Mouse (Mus musculus) limb, embryonic 15.5 days (tissue): ENCODE measurements at regions not wholly inside any gene's neighbourhood (a gene's known extent, or its start where the extent isn't known, plus 50 kb on each side); places are given as distances from the start of the nearest gene placed in this dataset.

Experiments
- ATAC-seq: fragments of 200-750 bp; cut with Nextera tagmentation; 2 replicates; pipeline ENCODE4 v1.8.0; 2017; ENCODE audit warnings: low read depth, moderate TSS enrichment; ENCODE audit not compliant: insufficient number of reproducible peaks, low FRiP score, low TSS enrichment
- H3K27ac ChIP-seq: fragments of 300-500 bp; sonication (generic); 2 replicates; pipeline ENCODE4 v1.5.1; 2015; ENCODE audit warnings: moderate library complexity, mild to moderate bottlenecking, inconsistent platforms
- H3K27me3 ChIP-seq: fragments of 300-500 bp; sonication (generic); 2 replicates; pipeline ENCODE4 v1.6.1; 2015; ENCODE audit warnings: inconsistent platforms
- H3K36me3 ChIP-seq: fragments of 300-500 bp; sonication (generic); 2 replicates; pipeline ENCODE4 v1.6.1; 2015; ENCODE audit warnings: inconsistent platforms
- H3K4me1 ChIP-seq: fragments of 300-500 bp; sonication (generic); 2 replicates; pipeline ENCODE4 v1.6.1; 2015; ENCODE audit warnings: inconsistent platforms
- H3K4me2 ChIP-seq: fragments of 300-500 bp; sonication (generic); 2 replicates; pipeline ENCODE4 v1.6.1; 2015; ENCODE audit warnings: mild to moderate bottlenecking, inconsistent platforms
- H3K4me3 ChIP-seq: fragments of 300-500 bp; sonication (generic); 2 replicates; pipeline ENCODE4 v1.5.1; 2015; ENCODE audit warnings: mild to moderate bottlenecking, inconsistent platforms
- H3K9ac ChIP-seq: fragments of 300-500 bp; sonication (generic); 2 replicates; pipeline ENCODE4 v1.6.1; 2015; ENCODE audit warnings: inconsistent platforms
- H3K9me3 ChIP-seq: fragments of 300-500 bp; sonication (generic); 2 replicates; pipeline ENCODE4 v1.6.1; 2016; ENCODE audit warnings: inconsistent platforms
- WGBS: fragments of 180-500 bp; shearing (Covaris S2); methylation state at CpG from one replicate; pipeline ENCODE4 v1.1.7; 2015; 5-methylcytosine and 5-hydroxymethylcytosine counted together

- Histone ChIP-seq H3K4me2 (no peak overlapping the region), H3K36me3 (no peaks in the 10 kb centered on the region), H3K9ac (no peak overlapping the region), H3K4me1 (peaks cover 6% of the 10 kb centered on the region; the same call in 1 of the 2 replicates), H3K4me3 (no peak overlapping the region), H3K27me3 (no peaks in the 10 kb centered on the region), H3K27ac (no peak overlapping the region), H3K9me3 (no peaks in the 10 kb centered on the region)
- no peak for ATAC-seq
- 80% methylated on average over 3 of the region's 3 CpGs for WGBS
These were observed 116.5 kb upstream of the Tgfbr2 start for GRCm38 (mm10) chr9:116291624-116292023.

DNA sequence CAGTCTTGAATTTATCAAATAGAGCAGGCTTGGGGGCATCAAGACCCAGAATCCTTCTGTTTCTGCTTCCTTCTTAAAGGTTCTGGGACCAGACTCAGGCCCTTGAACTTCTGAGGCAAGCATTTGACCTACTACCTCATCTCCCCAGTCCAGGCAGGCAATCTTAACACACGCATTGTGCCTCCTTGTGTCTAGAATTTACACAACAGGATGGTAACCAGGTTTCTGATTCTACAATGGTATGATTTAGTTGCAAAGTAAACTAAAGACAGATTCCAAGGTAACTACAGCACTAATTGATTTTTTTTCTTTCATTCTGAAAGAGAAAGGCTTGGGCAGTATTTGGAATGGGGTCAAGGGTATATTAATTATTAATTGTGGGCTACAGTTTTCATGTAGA is 115.7 kb upstream of the Tgfbr2 start:
- WGBS: 91% methylated on average over 1 of the region's 1 CpGs
- ATAC-seq: no peak
- Histone ChIP-seq H3K27ac (no peak overlapping the region), H3K9ac (no peak overlapping the region), H3K9me3 (no peaks in the 10 kb centered on the region), H3K4me3 (no peak overlapping the region), H3K4me1 (peaks cover 6% of the 10 kb centered on the region; the same call in 1 of the 2 replicates), H3K27me3 (no peaks in the 10 kb centered on the region), H3K4me2 (no peak overlapping the region), H3K36me3 (no peaks in the 10 kb centered on the region)

DNA sequence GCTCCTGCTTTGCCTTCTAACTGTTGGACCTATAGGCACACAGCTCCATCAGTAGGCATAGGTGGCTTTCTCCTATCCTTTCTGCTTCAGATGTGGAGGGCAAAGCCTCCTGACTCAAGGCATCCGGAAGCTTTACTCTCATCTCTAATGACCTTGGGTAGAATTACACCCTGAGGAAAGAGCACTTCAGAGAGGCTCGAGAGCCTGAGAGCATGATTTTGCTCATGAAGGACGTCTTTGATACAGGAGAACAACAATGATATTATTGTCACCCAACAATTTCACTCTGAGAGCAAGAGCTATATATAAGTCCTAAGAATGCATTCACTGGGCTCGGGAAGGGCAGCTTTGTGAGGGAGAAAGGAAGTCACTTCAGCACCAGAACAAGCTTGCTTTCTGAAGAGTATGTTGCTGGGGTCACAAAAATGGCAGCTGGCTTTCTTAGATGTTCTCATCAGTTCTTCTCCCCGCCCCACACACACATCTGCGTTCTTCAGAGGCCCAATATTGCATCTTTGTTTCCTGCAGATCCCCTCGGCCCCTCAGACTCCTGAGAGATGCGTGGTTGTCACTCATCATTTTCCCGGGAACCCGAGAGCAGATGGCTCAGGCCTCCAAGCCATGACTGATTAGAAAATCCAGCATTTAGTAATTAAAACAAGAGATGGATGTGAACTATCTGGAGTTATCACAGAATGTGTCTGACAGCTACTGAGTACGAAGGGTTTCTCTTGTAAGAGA is 110.7 kb upstream of the Tgfbr2 start:
- Histone ChIP-seq H3K4me2 (no peak overlapping the region), H3K9me3 (no peaks in the 10 kb centered on the region), H3K4me1 (no peaks in the 10 kb centered on the region), H3K36me3 (no peaks in the 10 kb centered on the region), H3K4me3 (no peak overlapping the region), H3K27ac (no peak overlapping the region), H3K27me3 (no peaks in the 10 kb centered on the region), H3K9ac (no peak overlapping the region)
- WGBS: 67% methylated on average over 11 of the region's 11 CpGs
- ATAC-seq: no peak

GRCm38 (mm10) chr9:116283790-116284526 is 108.8 kb upstream of the Tgfbr2 start:
- no peaks in the 10 kb centered on the region for H3K9me3 ChIP-seq
- H3K4me3 ChIP-seq: no peak overlapping the region
- H3K9ac ChIP-seq: no peak overlapping the region
- H3K27me3 ChIP-seq: no peaks in the 10 kb centered on the region
- no peak overlapping the region for H3K4me2 ChIP-seq
- 81% methylated on average over 1 of the region's 1 CpGs for WGBS
- ATAC-seq: no peak
- no peaks in the 10 kb centered on the region for H3K36me3 ChIP-seq
- no peaks in the 10 kb centered on the region for H3K4me1 ChIP-seq
- no peak overlapping the region for H3K27ac ChIP-seq

DNA sequence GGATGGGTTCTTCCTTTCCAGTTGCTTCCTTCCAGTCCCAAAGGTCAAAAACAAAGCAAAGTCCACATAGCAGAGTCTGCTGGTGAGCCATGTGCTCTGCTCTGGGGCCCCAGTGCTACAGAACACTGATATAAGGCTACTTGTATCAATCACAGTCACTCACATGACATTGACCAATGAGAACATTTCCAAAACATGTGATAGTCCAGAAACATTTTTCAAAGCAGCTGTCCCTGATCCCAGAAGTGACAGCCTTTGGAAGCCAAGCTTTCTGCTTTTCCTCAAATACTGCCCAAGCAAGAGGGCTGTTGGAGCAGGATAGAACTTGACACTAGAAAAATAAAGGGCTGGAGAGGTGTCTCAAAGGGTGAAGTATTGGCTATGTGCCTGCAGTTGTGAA is 106.5 kb upstream of the Tgfbr2 start:
- no peak overlapping the region for H3K27ac ChIP-seq
- no peaks in the 10 kb centered on the region for H3K9me3 ChIP-seq
- H3K4me2 ChIP-seq: no peak overlapping the region
- no peaks in the 10 kb centered on the region for H3K27me3 ChIP-seq
- no peaks in the 10 kb centered on the region for H3K4me1 ChIP-seq
- H3K9ac ChIP-seq: no peak overlapping the region
- ATAC-seq: no peak
- no peaks in the 10 kb centered on the region for H3K36me3 ChIP-seq
- no peak overlapping the region for H3K4me3 ChIP-seq

- Histone ChIP-seq H3K36me3 (no peaks in the 10 kb centered on the region), H3K4me1 (no peaks in the 10 kb centered on the region), H3K27ac (no peak overlapping the region), H3K9ac (no peak overlapping the region), H3K4me3 (no peak overlapping the region), H3K4me2 (no peak overlapping the region), H3K27me3 (no peaks in the 10 kb centered on the region), H3K9me3 (no peaks in the 10 kb centered on the region)
- WGBS: 91% methylated on average over 5 of the region's 5 CpGs
- ATAC-seq: no peak
These were observed 105.0 kb upstream of the Tgfbr2 start for GRCm38 (mm10) chr9:116280146-116280545.

- 84% methylated on average over 8 of the region's 8 CpGs for WGBS
- no peaks in the 10 kb centered on the region for H3K36me3 ChIP-seq
- no peaks in the 10 kb centered on the region for H3K27me3 ChIP-seq
- no peak overlapping the region for H3K4me2 ChIP-seq
- no peak overlapping the region for H3K4me3 ChIP-seq
- H3K27ac ChIP-seq: no peak overlapping the region
- H3K9me3 ChIP-seq: no peaks in the 10 kb centered on the region
- H3K4me1 ChIP-seq: no peaks in the 10 kb centered on the region
- ATAC-seq: no peak
- no peak overlapping the region for H3K9ac ChIP-seq
These were observed 103.7 kb upstream of the Tgfbr2 start for GRCm38 (mm10) chr9:116278862-116279261.

- H3K27ac ChIP-seq: no peak overlapping the region
- H3K9me3 ChIP-seq: no peaks in the 10 kb centered on the region
- no peak for ATAC-seq
- H3K36me3 ChIP-seq: no peaks in the 10 kb centered on the region
- WGBS: 79% methylated on average over 3 of the region's 3 CpGs
- H3K27me3 ChIP-seq: no peaks in the 10 kb centered on the region
- peaks cover 5% of the 10 kb centered on the region; the same call in 1 of the 2 replicates for H3K4me1 ChIP-seq
- H3K4me2 ChIP-seq: no peak overlapping the region
- H3K4me3 ChIP-seq: no peak overlapping the region
- H3K9ac ChIP-seq: no peak overlapping the region
These were observed 102.6 kb upstream of the Tgfbr2 start for GRCm38 (mm10) chr9:116277736-116278135.

- no peak for ATAC-seq
- Histone ChIP-seq H3K9me3 (no peaks in the 10 kb centered on the region), H3K4me3 (no peak overlapping the region), H3K4me1 (peaks cover 5% of the 10 kb centered on the region; the same call in 1 of the 2 replicates), H3K4me2 (no peak overlapping the region), H3K27me3 (no peaks in the 10 kb centered on the region), H3K27ac (no peak overlapping the region), H3K9ac (no peak overlapping the region), H3K36me3 (no peaks in the 10 kb centered on the region)
- 60% methylated on average over 2 of the region's 2 CpGs for WGBS
These were observed 101.0 kb upstream of the Tgfbr2 start for GRCm38 (mm10) chr9:116276141-116276540.

DNA sequence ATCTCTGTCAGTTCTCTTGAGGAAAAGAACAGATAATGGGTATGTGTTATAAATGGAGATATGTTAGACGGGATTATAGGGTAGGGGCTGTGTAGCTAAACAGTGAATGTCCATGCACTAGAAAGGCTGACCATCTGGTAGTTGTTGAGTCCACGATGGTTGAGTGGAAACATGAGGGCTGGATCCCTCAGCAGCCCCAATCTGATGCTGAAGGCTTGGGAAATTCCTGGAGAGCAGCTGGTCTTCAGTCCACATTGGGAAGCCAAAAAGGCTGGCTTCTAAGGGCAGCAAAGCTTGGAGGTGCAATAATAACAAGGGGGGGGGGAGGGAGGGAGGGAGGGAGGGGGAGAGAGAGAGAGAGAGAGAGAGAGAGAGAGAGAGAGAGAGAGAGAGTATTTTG is 97.3 kb upstream of the Tgfbr2 start:
- Histone ChIP-seq H3K27me3 (no peaks in the 10 kb centered on the region), H3K9ac (no peak overlapping the region), H3K9me3 (no peaks in the 10 kb centered on the region), H3K27ac (no peak overlapping the region), H3K4me2 (no peak overlapping the region), H3K36me3 (no peaks in the 10 kb centered on the region), H3K4me3 (no peak overlapping the region), H3K4me1 (peaks cover 14% of the 10 kb centered on the region; the same call in 1 of the 2 replicates)
- WGBS: 54% methylated on average over 2 of the region's 2 CpGs
- no peak for ATAC-seq

DNA sequence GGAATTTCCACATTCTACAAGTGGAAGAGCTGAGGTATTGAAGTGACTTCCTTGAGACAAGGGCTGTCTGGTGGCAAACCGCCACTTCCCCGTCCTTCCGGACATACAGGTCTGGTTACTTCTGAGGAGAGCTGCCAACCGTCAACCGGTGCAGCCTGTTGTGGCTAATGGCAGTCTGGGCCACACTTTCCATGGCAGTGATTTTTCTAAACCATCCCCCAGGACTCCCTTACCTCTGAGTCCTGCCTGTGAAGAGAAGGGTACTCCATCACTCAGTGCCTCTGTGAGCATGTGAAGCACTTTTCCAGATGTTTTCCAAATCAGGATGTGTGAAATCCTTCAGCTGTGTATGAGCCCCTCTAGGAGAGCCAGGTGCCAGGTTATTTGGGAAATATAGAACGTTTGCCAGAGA is 95.3 kb upstream of the Tgfbr2 start:
- H3K9me3 ChIP-seq: no peaks in the 10 kb centered on the region
- no peak overlapping the region for H3K4me3 ChIP-seq
- WGBS: 34% methylated on average over 6 of the region's 6 CpGs
- no peak overlapping the region for H3K9ac ChIP-seq
- peak overlapping the region; percentile 63 for H3K27ac ChIP-seq
- H3K27me3 ChIP-seq: no peaks in the 10 kb centered on the region
- ATAC-seq: peak; percentile 57
- peaks cover 14% of the 10 kb centered on the region; the same call in 1 of the 2 replicates for H3K4me1 ChIP-seq
- H3K36me3 ChIP-seq: no peaks in the 10 kb centered on the region
- H3K4me2 ChIP-seq: no peak overlapping the region

DNA sequence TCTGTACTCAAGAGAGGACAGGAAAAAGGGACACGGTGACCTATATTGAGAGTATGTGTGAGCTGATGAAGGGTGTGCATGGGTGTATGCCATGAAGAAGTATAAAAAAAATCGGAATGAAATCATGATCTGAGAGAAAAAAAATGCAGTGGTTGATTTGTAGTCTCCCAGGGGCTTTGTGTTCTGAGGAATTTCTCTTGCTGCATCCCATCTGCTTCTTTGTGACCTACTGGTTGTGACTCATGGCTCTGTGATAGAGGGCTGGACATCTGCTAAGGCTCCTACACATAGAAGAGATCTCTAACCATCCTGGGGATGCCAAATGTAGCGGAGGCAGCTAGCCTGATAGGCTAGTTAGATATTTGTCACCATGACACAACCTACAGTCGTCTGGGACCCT is 92.3 kb upstream of the Tgfbr2 start:
- no peaks in the 10 kb centered on the region for H3K9me3 ChIP-seq
- no peak overlapping the region for H3K9ac ChIP-seq
- no peaks in the 10 kb centered on the region for H3K36me3 ChIP-seq
- peaks cover 14% of the 10 kb centered on the region for H3K4me1 ChIP-seq
- ATAC-seq: no peak
- 79% methylated on average over 4 of the region's 4 CpGs for WGBS
- no peak overlapping the region for H3K27ac ChIP-seq
- no peaks in the 10 kb centered on the region for H3K27me3 ChIP-seq
- no peak overlapping the region for H3K4me3 ChIP-seq
- H3K4me2 ChIP-seq: no peak overlapping the region
